Mouse (Mus musculus) stomach, postnatal 0 days (tissue): ENCODE results near the gene Zfp791. TPM values are rescaled to one million over a fixed set of nuclear protein-coding genes. Genes with fewer than 3 reads are reported as not detected.
"Not testable (repeated sequence)": the region's sequence is repeated elsewhere in the genome, so short reads cannot be mapped to it uniquely, and the experiment has no call there.

Experiments used
- ATAC-seq: fragments of 200-750 bp; cut with Nextera tagmentation; 2 replicates; pipeline ENCODE4 v1.8.0; 2017; ENCODE audit not compliant: low FRiP score, low TSS enrichment
- DNase-seq: peaks from one replicate; pipeline ENCODE4 v3.0.0-alpha.2; 2016; ENCODE audit warnings: low spot score
- H3K27ac ChIP-seq: fragments of 300-500 bp; sonication (generic); replicated peaks from 2 replicates; pipeline ENCODE4 v1.5.1; 2014; ENCODE audit warnings: mild to moderate bottlenecking, control low read depth
- H3K27me3 ChIP-seq: fragments of 300-500 bp; sonication (generic); 2 replicates; pipeline ENCODE4 v1.6.1; 2014; ENCODE audit warnings: low read length; ENCODE audit not compliant: control insufficient read depth, insufficient read depth
- H3K36me3 ChIP-seq: fragments of 300-500 bp; sonication (generic); 2 replicates; pipeline ENCODE4 v1.6.1; 2014; ENCODE audit warnings: low read length, mixed read lengths; ENCODE audit not compliant: control insufficient read depth, insufficient read depth
- H3K4me1 ChIP-seq: fragments of 300-500 bp; sonication (generic); replicated peaks from 2 replicates; pipeline ENCODE4 v1.6.1; 2014; ENCODE audit warnings: antibody characterized with exemption; ENCODE audit not compliant: control insufficient read depth, insufficient read depth
- H3K4me2 ChIP-seq: fragments of 300-500 bp; sonication (generic); replicated peaks from 2 replicates; pipeline ENCODE4 v1.6.1; 2014; ENCODE audit warnings: low read depth, mild to moderate bottlenecking, control low read depth, moderate library complexity
- H3K4me3 ChIP-seq: fragments of 300-500 bp; sonication (generic); 2 replicates; pipeline ENCODE4 v1.5.1; 2014; ENCODE audit warnings: low read depth, low read length, control low read depth
- H3K9ac ChIP-seq: fragments of 300-500 bp; sonication (generic); 2 replicates; pipeline ENCODE4 v1.6.1; 2014; ENCODE audit warnings: mild to moderate bottlenecking, low read length, control low read depth, mixed read lengths
- H3K9me3 ChIP-seq: fragments of 300-500 bp; sonication (generic); 2 replicates; pipeline ENCODE4 v1.6.1; 2016; ENCODE audit warnings: low read length; ENCODE audit not compliant: control insufficient read depth
- CTCF ChIP-seq: IDR thresholded peaks from 2 replicates; pipeline ENCODE4 v1.5.1; 2016; ENCODE audit warnings: antibody characterized with exemption, low read depth, mild to moderate bottlenecking, moderate library complexity
- EP300 ChIP-seq: optimal IDR thresholded peaks from 2 replicates; pipeline ENCODE3; 2016; ENCODE audit warnings: antibody characterized with exemption
- WGBS: fragments of 180-500 bp; shearing (Covaris S2); extraction: QIAGEN DNeasy Blood & Tissue Kit; methylation state at CpG from one replicate; pipeline ENCODE4 v1.1.7; 2014; 5-methylcytosine and 5-hydroxymethylcytosine counted together
- polyA plus RNA-seq: library from polyadenylated mRNA; unstranded; fragments of >200 nt; fragmentation: Nextera tagmentation; extraction: Ambion mirVana; gene quantifications from 2 replicates; pipeline ENCODE4 v1.2.1, GENCODE M21; 2015

Gene Zfp791
- polyA plus RNA-seq, 1 experiment from 2014 or later: 1.5 TPM

DNA sequence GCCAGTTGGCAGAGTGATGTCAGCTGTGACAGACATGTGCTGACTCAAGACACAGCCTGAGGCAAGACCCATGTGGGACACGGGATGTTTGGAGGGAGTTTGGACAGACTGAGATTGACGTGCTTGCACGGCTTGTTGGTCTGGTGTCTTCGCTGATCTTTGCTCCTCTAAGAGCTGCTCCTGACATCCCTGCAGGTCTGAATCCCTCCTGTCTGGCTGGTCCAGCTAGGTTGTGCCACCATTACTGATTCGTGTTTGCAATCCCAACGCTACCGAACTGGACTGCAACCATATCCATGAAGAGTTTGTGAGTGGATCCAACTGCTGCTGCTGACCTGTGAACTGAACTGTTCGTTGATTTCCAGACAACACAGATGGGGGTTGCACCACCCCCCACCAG, 796 bp upstream of the Zfp791 start:
- Histone ChIP-seq H3K9ac (no peak overlapping the region), H3K27me3 (no peaks in the 10 kb centered on the region), H3K27ac (no peak overlapping the region), H3K4me3 (no peak overlapping the region), H3K9me3 (no peaks in the 10 kb centered on the region), H3K4me2 (no peak overlapping the region), H3K4me1 (no peaks in the 10 kb centered on the region), H3K36me3 (no peaks in the 10 kb centered on the region)
- TF ChIP-seq EP300: no peak
- TF ChIP-seq CTCF: no peak
- DNase-seq: no peak
- WGBS: 86% methylated on average over 8 of the region's 8 CpGs
- no peak for ATAC-seq

DNA sequence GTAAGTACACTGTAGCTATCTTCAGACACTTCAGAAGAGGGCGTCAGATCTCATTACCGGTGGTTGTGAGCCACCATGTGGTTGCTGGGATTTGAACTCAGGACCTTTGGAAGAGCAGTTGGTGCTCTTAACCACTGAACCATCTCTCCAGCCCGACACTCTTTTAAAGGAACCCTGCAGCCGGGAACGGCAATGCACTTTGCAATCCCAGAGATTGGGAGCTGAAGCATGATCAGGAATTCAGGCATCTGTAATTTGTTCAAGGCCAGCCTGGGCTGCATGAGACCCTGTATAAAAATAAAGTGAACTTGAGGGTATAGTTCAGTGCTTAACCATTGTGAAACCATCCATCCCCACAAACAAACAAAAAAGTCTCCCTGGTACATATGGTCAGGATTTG, 2.6 kb downstream of the Zfp791 start:
- ATAC-seq, H3K9me3 ChIP-seq, H3K36me3 ChIP-seq, H3K4me1 ChIP-seq, H3K4me2 ChIP-seq, DNase-seq, H3K27ac ChIP-seq, H3K27me3 ChIP-seq, H3K4me3 ChIP-seq, H3K9ac ChIP-seq: not testable (repeated sequence)
- 80% methylated on average over 5 of the region's 5 CpGs for WGBS

DNA sequence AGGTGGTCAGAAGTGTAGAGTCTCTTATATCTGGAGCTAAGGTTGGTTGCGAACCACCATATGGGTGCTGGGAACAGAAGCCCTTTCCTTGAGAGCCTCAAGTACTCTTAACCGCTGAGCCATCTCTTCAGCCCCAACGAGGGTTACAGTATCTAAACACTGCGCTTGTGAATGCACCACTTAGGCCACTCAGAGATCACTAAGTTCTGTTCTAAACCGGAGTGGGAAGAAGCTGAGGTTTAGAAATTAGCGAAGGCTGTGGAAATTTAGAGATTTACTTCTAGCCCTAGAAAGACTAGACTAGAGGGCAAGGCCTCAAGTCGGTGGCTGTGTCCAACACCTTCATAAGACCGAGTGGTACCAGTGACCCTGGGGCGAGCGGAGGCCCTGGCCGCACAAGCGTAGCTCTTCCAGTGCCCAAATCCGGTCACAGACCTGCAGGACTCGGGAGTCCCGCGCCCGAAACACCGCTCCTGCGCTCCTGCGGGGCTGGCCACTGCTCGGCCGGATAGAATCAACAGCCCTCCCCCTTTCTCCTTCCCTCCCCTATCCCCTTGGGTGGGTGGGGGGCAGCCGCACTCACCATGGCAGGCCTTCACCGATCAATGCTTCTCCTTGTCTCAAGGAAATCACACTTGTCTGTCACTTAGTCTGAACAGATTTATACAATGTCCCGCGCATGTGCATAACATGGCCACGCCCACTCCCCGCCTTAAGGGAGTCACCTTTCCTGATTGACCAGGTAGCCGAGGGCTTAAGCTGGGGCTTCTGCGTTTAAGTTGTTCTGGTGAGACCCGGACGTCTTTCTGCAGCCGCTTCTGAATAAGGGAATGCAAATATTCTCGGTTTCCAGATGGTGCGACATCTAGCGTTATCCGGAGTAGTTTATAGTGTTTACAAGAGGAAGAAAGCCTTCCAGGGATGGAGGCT, 3.6 kb downstream of the Zfp791 start:
- Histone ChIP-seq H3K4me1 (no peaks in the 10 kb centered on the region), H3K27ac (peak overlapping the region; percentile 85), H3K4me2 (peak overlapping the region; percentile 80), H3K9ac (peak overlapping the region; percentile 76), H3K9me3 (no peaks in the 10 kb centered on the region), H3K36me3 (no peaks in the 10 kb centered on the region), H3K27me3 (no peaks in the 10 kb centered on the region), H3K4me3 (peak overlapping the region; percentile 71)
- 5% methylated on average over 37 of the region's 37 CpGs for WGBS
- DNase-seq (peak; percentile 93), ATAC-seq (peak; percentile 94)
- TF ChIP-seq EP300 (no peak), CTCF (peak; percentile 71)

DNA sequence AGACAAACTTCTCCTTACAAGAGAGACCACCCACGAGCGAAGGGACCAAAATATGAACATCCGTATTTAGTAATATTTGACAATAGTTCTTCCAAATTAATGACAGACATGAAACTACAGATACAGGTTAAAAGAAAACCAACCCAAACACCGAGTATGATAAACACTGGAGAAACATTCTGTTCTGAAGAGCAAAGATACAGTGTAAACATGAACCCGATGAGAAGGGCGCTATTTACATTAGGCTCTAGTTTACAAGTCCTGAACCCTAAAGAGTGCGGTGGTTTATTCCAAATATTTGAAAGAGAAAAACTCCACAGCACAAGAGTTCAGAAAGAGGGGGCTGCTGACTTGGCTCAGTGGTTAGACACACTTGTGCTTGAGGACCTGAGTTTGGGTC, 5.9 kb downstream of the Zfp791 start:
- H3K27ac ChIP-seq: no peak overlapping the region
- H3K9me3 ChIP-seq: no peaks in the 10 kb centered on the region
- no peaks in the 10 kb centered on the region for H3K36me3 ChIP-seq
- TF ChIP-seq CTCF: no peak
- TF ChIP-seq EP300: no peak
- no peak overlapping the region for H3K4me3 ChIP-seq
- H3K4me1 ChIP-seq: no peaks in the 10 kb centered on the region
- H3K9ac ChIP-seq: no peak overlapping the region
- ATAC-seq (no peak), DNase-seq (no peak)
- no peak overlapping the region for H3K4me2 ChIP-seq
- H3K27me3 ChIP-seq: no peaks in the 10 kb centered on the region
- WGBS: 42% methylated on average over 7 of the region's 7 CpGs

DNA sequence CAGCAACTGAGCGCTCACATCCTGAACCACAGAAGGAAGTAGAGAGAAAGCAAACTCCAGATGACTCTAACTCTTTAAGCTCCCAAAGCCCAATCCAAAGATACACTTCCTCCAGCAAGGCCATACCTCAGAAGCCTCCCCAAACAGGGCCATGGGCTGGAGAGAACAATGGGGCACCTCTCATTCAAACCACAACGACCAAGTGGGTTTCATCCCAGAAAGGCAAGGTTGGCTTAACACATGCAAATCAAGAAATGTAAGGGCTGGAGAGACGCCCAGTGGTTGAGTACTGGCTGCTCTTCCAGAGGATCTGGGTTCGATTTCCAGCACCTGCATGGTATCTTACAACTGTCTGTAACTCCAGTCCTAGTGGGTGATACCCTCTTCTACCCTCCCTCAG, 7.4 kb downstream of the Zfp791 start:
- Histone ChIP-seq H3K9me3 (0 out of 2 replicates have a peak, but pooled peaks cover 2% of the 10 kb centered on the region), H3K27me3 (no peaks in the 10 kb centered on the region), H3K36me3 (peaks cover 5% of the 10 kb centered on the region), H3K4me3 (no peak overlapping the region), H3K4me2 (no peak overlapping the region), H3K9ac (no peak overlapping the region), H3K4me1 (no peaks in the 10 kb centered on the region), H3K27ac (no peak overlapping the region)
- TF ChIP-seq EP300 (no peak), CTCF (no peak)
- ATAC-seq (no peak), DNase-seq (no peak)
- 82% methylated on average over 4 of the region's 4 CpGs for WGBS

DNA sequence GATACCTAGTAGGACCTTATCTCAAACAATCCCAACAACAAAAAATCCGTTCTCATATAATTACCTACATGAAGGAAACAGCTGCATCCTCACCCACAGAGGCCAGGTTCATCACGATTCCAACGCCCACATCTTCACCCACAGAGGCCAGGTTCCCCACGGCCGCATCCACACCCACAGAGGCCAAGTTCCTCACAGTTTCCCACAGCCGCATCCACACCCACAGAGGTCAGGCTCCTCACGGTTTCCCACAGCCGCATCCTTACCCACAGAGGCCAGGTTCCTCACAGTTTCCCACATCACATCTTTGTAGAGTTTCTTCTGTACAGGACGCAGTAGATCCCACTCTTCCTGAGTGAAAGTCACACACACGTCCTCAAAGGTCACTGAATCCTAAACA, 9.7 kb downstream of the Zfp791 start:
- 94% methylated on average over 10 of the region's 10 CpGs for WGBS
- H3K27me3 ChIP-seq: no peaks in the 10 kb centered on the region
- 0 out of 2 replicates have a peak, but pooled peaks cover 3% of the 10 kb centered on the region for H3K9me3 ChIP-seq
- TF ChIP-seq EP300 (no peak), CTCF (no peak)
- H3K9ac ChIP-seq: no peak overlapping the region
- no peak overlapping the region for H3K4me3 ChIP-seq
- H3K4me2 ChIP-seq: no peak overlapping the region
- no peaks in the 10 kb centered on the region for H3K4me1 ChIP-seq
- peaks cover 15% of the 10 kb centered on the region for H3K36me3 ChIP-seq
- H3K27ac ChIP-seq: no peak overlapping the region
- ATAC-seq (no peak), DNase-seq (no peak)
